Comparison of ENCODE assay signal across 22 mouse cellular contexts in the genomic region with DNA sequence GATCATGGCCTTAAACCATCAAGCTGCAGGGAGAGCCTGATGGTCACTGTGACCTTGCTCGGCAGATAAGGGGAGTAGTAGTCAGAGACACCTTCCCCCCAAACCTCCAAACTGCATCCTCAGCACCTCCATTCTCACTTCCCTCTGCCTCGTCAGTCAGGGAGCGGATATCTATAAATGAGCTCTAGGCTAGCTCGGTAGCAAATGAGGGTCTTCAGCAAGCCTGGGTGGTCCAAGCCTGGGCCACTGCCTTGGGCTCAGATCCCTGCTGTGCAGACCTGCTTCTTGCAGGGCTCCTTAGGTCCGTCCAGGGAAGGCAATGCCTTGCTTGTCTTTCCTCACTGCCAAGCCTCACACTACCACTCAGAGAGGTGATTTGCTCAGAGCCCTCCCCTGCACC. TPM values are rescaled to one million over a fixed set of nuclear protein-coding genes. Genes with fewer than 3 reads are reported as not detected.
"Had no signal": no experiment of that assay in that cellular context is flagged by ENCODE, and none has a peak within 500 bp of the region (broad histone marks: within the 10 kb centered on the region; RNA-seq: fewer than 3 reads in every experiment).

No protein-coding gene starts in this region.

- H3K4me3 ChIP-seq: limb, embryonic 15.5 days; liver, embryonic 13.5 days; lung, embryonic 15.5 days; midbrain, embryonic 12.5 days; neural tube, embryonic 13.5 days had no signal

- DNase-seq: kidney, postnatal 25 days; liver, embryonic 13.5 days; liver, postnatal 0 days; lung, postnatal 14 days; retina, postnatal 1 day; spleen, adult 18-20 months; thymus, adult 18-20 months; thymus, postnatal 25 days had no signal

- H3K27ac ChIP-seq: limb, embryonic 15.5 days; liver, embryonic 13.5 days; lung, embryonic 15.5 days; midbrain, embryonic 12.5 days; neural tube, embryonic 13.5 days had no signal

- H3K36me3 ChIP-seq: limb, embryonic 15.5 days; liver, embryonic 13.5 days; lung, embryonic 15.5 days; midbrain, embryonic 12.5 days; neural tube, embryonic 13.5 days had no signal

- H3K4me2 ChIP-seq: limb, embryonic 15.5 days; liver, embryonic 13.5 days; lung, embryonic 15.5 days; midbrain, embryonic 12.5 days; neural tube, embryonic 13.5 days had no signal

- H3K4me1 ChIP-seq: midbrain, embryonic 12.5 days; neural tube, embryonic 13.5 days had no signal

- ATAC-seq: liver, postnatal 0 days; midbrain, embryonic 16.5 days had no signal

- H3K27me3 ChIP-seq: lung, embryonic 15.5 days; neural tube, embryonic 13.5 days had no signal

- H3K9me3 ChIP-seq: limb, embryonic 15.5 days; liver, embryonic 13.5 days; lung, embryonic 15.5 days; midbrain, embryonic 12.5 days; neural tube, embryonic 13.5 days had no signal

- H3K9ac ChIP-seq: limb, embryonic 15.5 days; liver, embryonic 13.5 days; liver, postnatal 0 days; lung, embryonic 15.5 days; midbrain, embryonic 12.5 days; neural tube, embryonic 13.5 days had no signal

RNA-seq across cellular contexts. Expression of gene Slco2b1, which starts 2.4 kb away (rescaled TPM):
- total RNA-seq: megakaryocyte-erythroid progenitor cell, adult 5-6 weeks had no signal

RNA-seq across cellular contexts. Expression of gene Olfr520, which starts 21.3 kb away (rescaled TPM):
- total RNA-seq: layer of hippocampus, adult 18-20 months; layer of hippocampus, postnatal 14 days; left cerebral cortex, postnatal 25 days; megakaryocyte-erythroid progenitor cell, adult 5-6 weeks had no signal
- polyA plus RNA-seq: kidney, embryonic 16.5 days; limb, embryonic 11.5 days; limb, embryonic 15.5 days; liver, embryonic 13.5 days; liver, postnatal 0 days; lung, embryonic 15.5 days; midbrain, embryonic 12.5 days; midbrain, embryonic 16.5 days; neural tube, embryonic 13.5 days; stomach, embryonic 14.5 days had no signal

RNA-seq across cellular contexts. Expression of gene Olfr521, which starts 54.6 kb away (rescaled TPM):
- total RNA-seq: layer of hippocampus, adult 18-20 months; layer of hippocampus, postnatal 14 days; left cerebral cortex, adult 8-10 months; left cerebral cortex, postnatal 25 days; megakaryocyte-erythroid progenitor cell, adult 5-6 weeks had no signal
- polyA plus RNA-seq: kidney, embryonic 16.5 days; limb, embryonic 11.5 days; limb, embryonic 15.5 days; liver, embryonic 13.5 days; liver, postnatal 0 days; lung, embryonic 15.5 days; midbrain, embryonic 12.5 days; midbrain, embryonic 16.5 days; neural tube, embryonic 13.5 days; stomach, embryonic 14.5 days; urinary bladder, adult 2 months had no signal
